Mouse (Mus musculus): ENCODE results near the gene Gpat3. TPM values are rescaled to one million over a fixed set of nuclear protein-coding genes. Genes with fewer than 3 reads are reported as not detected.
A peak's percentile ranks its signal among the peaks of the same experiment; 100 is the strongest.

Gpat3 gene
- polyA plus RNA-seq, 1 experiment from 2014 or later = 0.09 TPM

- no peaks in the 10 kb centered on the region for H3K9me3 ChIP-seq (ENCODE audit: control insufficient read depth, low read length)
- H3K27me3 ChIP-seq (ENCODE audit: control insufficient read depth, insufficient read depth, low read length) = 0 out of 2 replicates have a peak, but pooled peaks cover 8% of the 10 kb centered on the region
- no peak overlapping the region for H3K4me3 ChIP-seq (replicated peaks; ENCODE audit: low read depth, low read length)
- WGBS = 52% methylated on average over 5 of the region's 5 CpGs
- no peak overlapping the region for H3K27ac ChIP-seq (replicated peaks; ENCODE audit: low read depth, low read length)
- DNase-seq (no peak), ATAC-seq (ENCODE audit: low FRiP score, low TSS enrichment) (no peak)
- H3K4me1 ChIP-seq (ENCODE audit: control insufficient read depth, insufficient read depth, low read length) = no peaks in the 10 kb centered on the region
- H3K4me2 ChIP-seq (ENCODE audit: low read length) = no peak overlapping the region
- no peak overlapping the region for H3K9ac ChIP-seq (replicated peaks; ENCODE audit: low read length)
- H3K36me3 ChIP-seq (ENCODE audit: control insufficient read depth, insufficient read depth, low read length) = no peaks in the 10 kb centered on the region
These were observed 69.9 kb downstream of the Gpat3 start for GRCm38 (mm10) chr5:100915411-100915810.

DNA sequence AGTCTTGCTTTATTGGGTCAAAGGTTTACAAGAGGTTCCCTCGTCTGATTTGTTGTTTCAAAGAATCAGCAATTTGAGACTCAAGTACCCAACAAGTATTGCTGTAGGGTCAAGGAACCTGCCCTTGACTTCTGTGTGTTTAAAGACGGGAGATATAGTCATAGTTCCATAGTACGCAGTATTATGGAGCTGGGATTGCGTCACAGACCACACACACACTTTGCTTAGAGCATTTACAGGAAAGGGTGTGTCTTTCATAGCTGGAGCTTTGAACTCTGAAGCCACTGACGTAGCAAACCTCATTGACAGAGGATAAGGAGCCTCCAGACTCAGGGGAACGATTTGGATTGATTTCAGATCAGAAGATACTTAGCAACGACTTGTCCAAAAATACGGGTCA is 70.9 kb downstream of the Gpat3 start:
- Histone ChIP-seq H3K9ac (replicated peaks; ENCODE audit: low read length) (no peak overlapping the region), H3K4me1 (ENCODE audit: control insufficient read depth, insufficient read depth, low read length) (no peaks in the 10 kb centered on the region), H3K27ac (replicated peaks; ENCODE audit: low read depth, low read length) (no peak overlapping the region), H3K4me3 (replicated peaks; ENCODE audit: low read depth, low read length) (no peak overlapping the region), H3K27me3 (ENCODE audit: control insufficient read depth, insufficient read depth, low read length) (0 out of 2 replicates have a peak, but pooled peaks cover 8% of the 10 kb centered on the region), H3K9me3 (ENCODE audit: control insufficient read depth, low read length) (no peaks in the 10 kb centered on the region), H3K4me2 (ENCODE audit: low read length) (no peak overlapping the region), H3K36me3 (ENCODE audit: control insufficient read depth, insufficient read depth, low read length) (no peaks in the 10 kb centered on the region)
- ATAC-seq (ENCODE audit: low FRiP score, low TSS enrichment) = no peak
- 80% methylated on average over 8 of the region's 8 CpGs for WGBS
- no peak for DNase-seq

GRCm38 (mm10) chr5:100917252-100917774 is 71.8 kb downstream of the Gpat3 start:
- WGBS = 23% methylated on average over 15 of the region's 15 CpGs
- no peaks in the 10 kb centered on the region for H3K36me3 ChIP-seq (ENCODE audit: control insufficient read depth, insufficient read depth, low read length)
- ATAC-seq (ENCODE audit: low FRiP score, low TSS enrichment) = no peak

DNA sequence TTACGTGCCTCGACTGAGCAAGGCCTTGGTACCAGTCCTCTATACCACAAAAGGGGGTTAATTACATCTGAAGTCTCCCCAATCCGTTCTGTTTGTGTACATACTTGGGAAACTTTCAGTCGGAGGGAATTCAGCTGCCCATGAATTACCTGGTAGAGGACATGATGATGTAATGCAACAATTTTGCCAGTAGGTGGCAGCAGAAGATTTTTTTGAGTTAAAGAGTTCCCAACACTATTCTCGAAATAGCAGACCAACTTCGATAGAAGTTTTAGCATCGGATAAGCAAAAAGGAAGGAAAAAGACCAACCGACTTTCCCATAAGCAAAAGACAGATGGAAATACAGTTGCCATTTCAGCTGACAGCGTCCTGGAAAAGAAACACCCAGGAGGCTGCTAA is 73.6 kb downstream of the Gpat3 start:
- 20% methylated on average over 9 of the region's 9 CpGs for whole genome bisulfite sequencing
- H3K9me3 ChIP-seq (ENCODE audit: control insufficient read depth, low read length) = no peaks in the 10 kb centered on the region
- DNase-seq = peak; percentile 90

More at GRCm38 (mm10) chr5:100917252-100917774, 71.8 kb downstream of the Gpat3 start:
- H3K9ac ChIP-seq (replicated peaks; ENCODE audit: low read length) = no peak overlapping the region
- no peak overlapping the region for H3K27ac ChIP-seq (replicated peaks; ENCODE audit: low read depth, low read length)
- H3K4me3 ChIP-seq (replicated peaks; ENCODE audit: low read depth, low read length) = no peak overlapping the region
- H3K4me1 ChIP-seq (ENCODE audit: control insufficient read depth, insufficient read depth, low read length) = no peaks in the 10 kb centered on the region
- 0 out of 2 replicates have a peak, but pooled peaks cover 8% of the 10 kb centered on the region for H3K27me3 ChIP-seq (ENCODE audit: control insufficient read depth, insufficient read depth, low read length)
- peak; percentile 80 for DNase-seq
- H3K9me3 ChIP-seq (ENCODE audit: control insufficient read depth, low read length) = no peaks in the 10 kb centered on the region
- no peak overlapping the region for H3K4me2 ChIP-seq (ENCODE audit: low read length)

DNA sequence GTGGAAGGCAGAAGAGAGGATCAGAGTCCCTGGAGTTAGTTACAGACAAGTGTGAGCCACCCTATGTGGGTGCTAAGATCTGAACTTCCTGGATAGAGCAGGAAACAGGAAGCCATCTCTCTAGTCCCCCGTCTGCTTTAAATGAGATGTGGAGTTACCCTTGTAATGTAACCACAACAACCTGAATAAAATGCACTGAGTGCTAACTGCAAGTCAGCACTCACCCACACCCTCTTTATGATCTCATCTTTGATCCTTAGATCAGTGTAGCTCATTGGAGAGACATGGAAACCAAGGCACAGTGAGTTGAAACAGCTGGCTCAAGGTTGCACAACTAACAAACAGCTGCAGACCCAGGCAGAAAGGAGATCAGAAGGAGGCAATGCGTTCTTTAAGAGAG is 84.2 kb downstream of the Gpat3 start:
- H3K9ac ChIP-seq (replicated peaks; ENCODE audit: low read length) = no peak overlapping the region
- no peaks in the 10 kb centered on the region for H3K4me1 ChIP-seq (ENCODE audit: control insufficient read depth, insufficient read depth, low read length)
- DNase-seq (no peak), ATAC-seq (ENCODE audit: low FRiP score, low TSS enrichment) (no peak)
- WGBS = 81% methylated on average over 2 of the region's 2 CpGs
- no peak overlapping the region for H3K4me2 ChIP-seq (ENCODE audit: low read length)
- H3K27me3 ChIP-seq (ENCODE audit: control insufficient read depth, insufficient read depth, low read length) = no peaks in the 10 kb centered on the region
- no peak overlapping the region for H3K4me3 ChIP-seq (replicated peaks; ENCODE audit: low read depth, low read length)
- no peaks in the 10 kb centered on the region for H3K9me3 ChIP-seq (ENCODE audit: control insufficient read depth, low read length)
- H3K36me3 ChIP-seq (ENCODE audit: control insufficient read depth, insufficient read depth, low read length) = no peaks in the 10 kb centered on the region
- no peak overlapping the region for H3K27ac ChIP-seq (replicated peaks; ENCODE audit: low read depth, low read length)

More for the DNA sequence above, 73.6 kb downstream of the Gpat3 start:
- Histone ChIP-seq H3K27ac (replicated peaks; ENCODE audit: low read depth, low read length) (no peak overlapping the region), H3K4me3 (replicated peaks; ENCODE audit: low read depth, low read length) (no peak overlapping the region), H3K9ac (replicated peaks; ENCODE audit: low read length) (no peak overlapping the region), H3K36me3 (ENCODE audit: control insufficient read depth, insufficient read depth, low read length) (no peaks in the 10 kb centered on the region), H3K27me3 (ENCODE audit: control insufficient read depth, insufficient read depth, low read length) (0 out of 2 replicates have a peak, but pooled peaks cover 8% of the 10 kb centered on the region), H3K4me1 (ENCODE audit: control insufficient read depth, insufficient read depth, low read length) (no peaks in the 10 kb centered on the region), H3K4me2 (ENCODE audit: low read length) (no peak overlapping the region)
- no peak for ATAC-seq (ENCODE audit: low FRiP score, low TSS enrichment)

DNA sequence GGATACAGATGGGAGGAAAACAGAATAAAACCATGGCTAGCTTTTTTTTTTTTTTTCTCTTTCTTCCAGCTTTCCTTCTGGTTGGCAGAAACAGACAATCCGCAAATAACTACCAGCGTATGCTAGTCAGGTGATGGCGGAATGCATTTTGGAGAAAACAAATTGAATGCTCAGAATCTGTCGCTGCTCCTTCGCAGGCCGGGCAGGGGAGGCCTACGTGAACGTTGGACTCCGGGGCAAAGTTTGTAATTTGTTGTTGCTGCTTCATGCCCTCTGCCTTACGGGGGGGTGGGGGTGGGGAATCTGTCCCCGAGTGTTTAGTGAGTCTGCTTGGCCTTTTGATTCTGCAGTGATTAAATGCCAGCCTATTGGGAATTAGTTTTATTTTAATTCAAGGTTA is 98.2 kb downstream of the Gpat3 start:
- H3K27ac ChIP-seq (replicated peaks; ENCODE audit: low read depth, low read length) = no peak overlapping the region
- DNase-seq (no peak), ATAC-seq (ENCODE audit: low FRiP score, low TSS enrichment) (no peak)
- WGBS = 62% methylated on average over 11 of the region's 11 CpGs
- H3K9ac ChIP-seq (replicated peaks; ENCODE audit: low read length) = no peak overlapping the region
- H3K36me3 ChIP-seq (ENCODE audit: control insufficient read depth, insufficient read depth, low read length) = no peaks in the 10 kb centered on the region
- no peaks in the 10 kb centered on the region for H3K9me3 ChIP-seq (ENCODE audit: control insufficient read depth, low read length)
- no peak overlapping the region for H3K4me2 ChIP-seq (ENCODE audit: low read length)
- H3K4me3 ChIP-seq (replicated peaks; ENCODE audit: low read depth, low read length) = no peak overlapping the region
- no peaks in the 10 kb centered on the region for H3K27me3 ChIP-seq (ENCODE audit: control insufficient read depth, insufficient read depth, low read length)
- no peaks in the 10 kb centered on the region for H3K4me1 ChIP-seq (ENCODE audit: control insufficient read depth, insufficient read depth, low read length)

DNA sequence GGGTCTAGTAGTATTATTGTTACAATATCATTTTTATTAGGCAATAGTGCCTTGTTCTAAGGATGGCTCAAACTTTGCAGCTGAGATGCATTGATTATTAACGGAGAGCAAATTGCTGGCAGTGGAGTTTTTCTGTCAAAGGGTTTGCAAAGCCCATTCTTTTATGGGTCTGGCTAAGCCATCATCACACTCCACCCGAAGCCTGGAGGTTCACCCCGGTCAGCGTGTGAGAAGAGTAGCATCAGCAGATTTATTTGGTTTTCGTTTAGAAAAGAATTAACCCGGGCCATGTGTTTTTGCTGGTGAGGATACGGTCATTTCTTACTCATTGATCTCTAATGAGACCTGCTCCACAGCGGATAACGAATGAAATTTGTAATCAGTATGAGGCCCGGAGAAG is 99.8 kb downstream of the Gpat3 start:
- no peak for ATAC-seq (ENCODE audit: low FRiP score, low TSS enrichment)
- WGBS = 90% methylated on average over 10 of the region's 10 CpGs
- no peaks in the 10 kb centered on the region for H3K9me3 ChIP-seq (ENCODE audit: control insufficient read depth, low read length)
- H3K4me2 ChIP-seq (ENCODE audit: low read length) = no peak overlapping the region
- H3K27me3 ChIP-seq (ENCODE audit: control insufficient read depth, insufficient read depth, low read length) = no peaks in the 10 kb centered on the region
- no peak overlapping the region for H3K9ac ChIP-seq (replicated peaks; ENCODE audit: low read length)
- no peaks in the 10 kb centered on the region for H3K4me1 ChIP-seq (ENCODE audit: control insufficient read depth, insufficient read depth, low read length)
- H3K4me3 ChIP-seq (replicated peaks; ENCODE audit: low read depth, low read length) = no peak overlapping the region
- DNase-seq = no peak
- no peaks in the 10 kb centered on the region for H3K36me3 ChIP-seq (ENCODE audit: control insufficient read depth, insufficient read depth, low read length)
- H3K27ac ChIP-seq (replicated peaks; ENCODE audit: low read depth, low read length) = no peak overlapping the region

Other genes starting within 250 kb of the Gpat3 start
- 52.1 and 54.8 TPM in 2 replicates for gene Coq2, start 170.6 kb upstream of the Gpat3 start, polyA plus RNA-seq (2014; fragmentation: Nextera tagmentation; extraction: Ambion mirVana)
- 0.55 TPM in 1 of 2 replicates, not detected in the other for gene Hpse, start 126.0 kb upstream of the Gpat3 start, polyA plus RNA-seq (2014; fragmentation: Nextera tagmentation; extraction: Ambion mirVana)
- gene Helq, start 47.1 kb upstream of the Gpat3 start, polyA plus RNA-seq (2014; fragmentation: Nextera tagmentation; extraction: Ambion mirVana) = 23.9 and 25.4 TPM in 2 replicates
- 160 and 171 TPM in 2 replicates for gene Mrps18c, start 47.1 kb upstream of the Gpat3 start, polyA plus RNA-seq (2014; fragmentation: Nextera tagmentation; extraction: Ambion mirVana)
- 11.1 and 16.0 TPM in 2 replicates for gene Abraxas1, start 24.7 kb upstream of the Gpat3 start, polyA plus RNA-seq (2014; fragmentation: Nextera tagmentation; extraction: Ambion mirVana)